Mouse (Mus musculus): Measurements from ENCODE around the gene Syne3.

DNA sequence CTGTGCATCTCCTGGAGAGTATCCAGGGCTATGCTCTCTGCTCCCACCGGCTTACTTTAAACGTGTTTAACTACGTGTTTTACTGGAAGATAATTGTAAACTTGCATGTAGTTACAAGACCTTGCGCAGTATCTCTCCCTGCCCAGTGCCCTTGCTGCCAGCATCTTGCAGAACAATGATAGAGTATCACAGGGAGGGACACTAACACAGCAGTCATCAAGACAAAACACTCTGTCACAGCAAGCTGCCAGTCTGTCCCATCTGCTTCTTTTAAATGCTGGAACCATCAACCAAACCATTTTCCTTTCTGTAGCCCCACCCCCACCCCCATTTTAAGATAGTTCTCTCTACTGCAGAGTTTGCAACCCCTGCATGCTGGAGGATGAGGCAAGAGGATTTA is 6.6 kb upstream of the Syne3 start:
- TF ChIP-seq CTCF (IDR thresholded peaks at IDR 0.05; ENCODE audit: borderline replicate concordance, control insufficient read depth, extremely low read depth, insufficient read depth, low read length, poor library complexity) (no peak), POLR2A (IDR thresholded peaks at IDR 0.05; ENCODE audit: control insufficient read depth, extremely low read depth, insufficient read depth, low read length, poor library complexity) (no peak)

Measured in thymus, adult 2 months (tissue).